Mouse (Mus musculus): ENCODE data around the gene Nthl1. TPM values are rescaled to one million over a fixed set of nuclear protein-coding genes. Genes with fewer than 3 reads are reported as not detected.

Nthl1 gene
- polyA plus RNA-seq, 1 experiment, result 4.6 TPM

DNA sequence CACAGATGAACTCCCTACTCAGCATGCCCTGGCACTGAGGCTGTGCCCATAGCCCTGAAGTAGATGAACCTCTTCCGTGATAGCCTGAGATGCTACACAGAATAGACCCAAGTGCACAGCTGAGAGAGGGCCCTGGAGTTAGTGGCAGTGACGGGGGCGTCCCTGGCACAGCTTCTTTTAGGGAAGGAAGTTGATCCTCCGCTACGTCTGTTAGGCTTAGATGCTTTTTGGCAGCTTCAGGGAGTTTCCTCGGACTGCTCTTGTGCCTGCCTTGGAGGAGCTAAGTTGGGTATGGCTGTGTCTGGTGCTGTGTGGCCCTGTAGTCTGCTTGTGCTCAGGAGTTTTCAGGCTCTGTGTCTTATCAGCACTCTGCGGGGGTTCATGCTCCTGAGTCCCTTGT is 41.8 kb downstream of the Nthl1 start:
- Histone ChIP-seq H3K4me3 (replicated peaks; ENCODE audit: control insufficient read depth, low read depth, low read length) (no peak overlapping the region), H3K27ac (ENCODE audit: control insufficient read depth, insufficient read depth, low read depth, low read length, poor library complexity) (no peak overlapping the region), H3K4me1 (ENCODE audit: control insufficient read depth, insufficient read depth, low read length) (peaks cover 2% of the 10 kb centered on the region)
- WGBS, result 24% methylated on average over 7 of the region's 7 CpGs
- no peak for TF ChIP-seq CTCF (IDR thresholded peaks at IDR 0.05; ENCODE audit: control insufficient read depth, insufficient read depth, low read length)

DNA sequence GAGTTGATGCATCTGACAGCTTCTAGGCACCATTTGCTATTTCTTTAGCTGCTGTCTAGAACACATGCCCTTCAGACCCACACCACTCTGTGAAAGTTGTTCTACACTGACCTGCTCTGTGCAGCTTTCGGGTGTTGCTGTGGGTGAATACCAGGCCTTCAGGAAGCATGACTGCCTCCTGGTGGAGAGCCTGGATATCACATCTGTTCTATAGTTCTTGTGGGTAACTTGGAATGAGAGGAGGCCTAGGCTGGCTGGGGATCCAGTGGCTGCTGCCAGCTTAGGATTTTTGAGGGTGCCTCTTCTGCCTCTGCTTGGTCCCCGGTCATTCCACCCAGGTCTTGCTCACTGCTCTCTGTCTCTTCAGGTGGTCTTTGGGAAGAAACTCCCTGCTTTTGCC is 43.7 kb downstream of the Nthl1 start:
- H3K27ac ChIP-seq (ENCODE audit: control insufficient read depth, insufficient read depth, low read depth, low read length, poor library complexity), result no peak overlapping the region
- H3K4me3 ChIP-seq (replicated peaks; ENCODE audit: control insufficient read depth, low read depth, low read length), result no peak overlapping the region
- no peak for TF ChIP-seq POLR2A (IDR thresholded peaks at IDR 0.05; ENCODE audit: borderline replicate concordance, control insufficient read depth, low read depth, low read length)
- peak; percentile 71 for TF ChIP-seq CTCF (IDR thresholded peaks at IDR 0.05; ENCODE audit: control insufficient read depth, insufficient read depth, low read length)
- H3K4me1 ChIP-seq (ENCODE audit: control insufficient read depth, insufficient read depth, low read length), result no peaks in the 10 kb centered on the region; the same call in none of the 2 replicates
- WGBS, result 62% methylated on average over 2 of the region's 2 CpGs

GRCm38 (mm10) chr17:24676877-24677276 is 44.4 kb downstream of the Nthl1 start:
- WGBS, result 87% methylated on average over 5 of the region's 5 CpGs
- TF ChIP-seq POLR2A (IDR thresholded peaks at IDR 0.05; ENCODE audit: borderline replicate concordance, control insufficient read depth, low read depth, low read length) (no peak), CTCF (IDR thresholded peaks at IDR 0.05; ENCODE audit: control insufficient read depth, insufficient read depth, low read length) (no peak)
- Histone ChIP-seq H3K4me3 (replicated peaks; ENCODE audit: control insufficient read depth, low read depth, low read length) (no peak overlapping the region), H3K27ac (ENCODE audit: control insufficient read depth, insufficient read depth, low read depth, low read length, poor library complexity) (no peak overlapping the region), H3K4me1 (ENCODE audit: control insufficient read depth, insufficient read depth, low read length) (no peaks in the 10 kb centered on the region; the same call in none of the 2 replicates)

DNA sequence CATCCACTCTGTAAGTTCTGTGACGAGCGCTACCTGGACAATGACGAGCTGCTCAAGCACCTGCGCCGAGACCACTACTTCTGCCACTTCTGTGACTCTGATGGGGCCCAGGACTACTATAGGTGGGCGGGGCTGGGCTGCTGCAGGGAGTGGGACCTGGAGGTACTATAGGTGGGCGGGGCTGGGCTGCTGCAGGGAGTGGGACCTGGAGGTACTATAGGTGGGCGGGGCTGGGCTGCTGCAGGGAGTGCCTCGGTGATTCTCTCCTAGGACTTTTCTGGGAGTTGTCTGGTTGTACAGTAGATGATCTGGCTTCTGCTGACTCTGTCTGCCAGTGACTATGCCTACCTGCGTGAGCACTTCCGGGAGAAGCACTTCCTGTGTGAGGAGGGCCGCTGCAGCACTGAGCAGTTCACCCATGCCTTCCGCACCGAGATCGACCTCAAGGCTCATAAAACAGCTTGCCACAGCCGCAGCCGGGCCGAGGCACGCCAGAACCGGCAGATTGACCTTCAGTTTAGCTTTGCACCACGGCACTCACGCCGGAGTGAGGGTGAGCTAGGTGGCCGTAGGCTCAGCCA is 45.1 kb downstream of the Nthl1 start:
- TF ChIP-seq CTCF (IDR thresholded peaks at IDR 0.05; ENCODE audit: control insufficient read depth, insufficient read depth, low read length) (no peak), POLR2A (IDR thresholded peaks at IDR 0.05; ENCODE audit: borderline replicate concordance, control insufficient read depth, low read depth, low read length) (no peak)
- H3K4me3 ChIP-seq (replicated peaks; ENCODE audit: control insufficient read depth, low read depth, low read length), result no peak overlapping the region
- 93% methylated on average over 24 of the region's 24 CpGs for WGBS
- H3K27ac ChIP-seq (ENCODE audit: control insufficient read depth, insufficient read depth, low read depth, low read length, poor library complexity), result no peak overlapping the region
- no peaks in the 10 kb centered on the region; the same call in 1 of the 2 replicates for H3K4me1 ChIP-seq (ENCODE audit: control insufficient read depth, insufficient read depth, low read length)

- H3K4me3 ChIP-seq (replicated peaks; ENCODE audit: control insufficient read depth, low read depth, low read length), result no peak overlapping the region
- H3K27ac ChIP-seq (ENCODE audit: control insufficient read depth, insufficient read depth, low read depth, low read length, poor library complexity), result no peak overlapping the region
- TF ChIP-seq CTCF (IDR thresholded peaks at IDR 0.05; ENCODE audit: control insufficient read depth, insufficient read depth, low read length) (peak; percentile 2; the same call in 1 of the 2 replicates), POLR2A (IDR thresholded peaks at IDR 0.05; ENCODE audit: borderline replicate concordance, control insufficient read depth, low read depth, low read length) (no peak)
- no peaks in the 10 kb centered on the region for H3K4me1 ChIP-seq (ENCODE audit: control insufficient read depth, insufficient read depth, low read length)
- whole genome bisulfite sequencing, result 37% methylated on average over 16 of the region's 16 CpGs
Measured at GRCm38 (mm10) chr17:24686514-24686913, 54.0 kb downstream of the Nthl1 start.

DNA sequence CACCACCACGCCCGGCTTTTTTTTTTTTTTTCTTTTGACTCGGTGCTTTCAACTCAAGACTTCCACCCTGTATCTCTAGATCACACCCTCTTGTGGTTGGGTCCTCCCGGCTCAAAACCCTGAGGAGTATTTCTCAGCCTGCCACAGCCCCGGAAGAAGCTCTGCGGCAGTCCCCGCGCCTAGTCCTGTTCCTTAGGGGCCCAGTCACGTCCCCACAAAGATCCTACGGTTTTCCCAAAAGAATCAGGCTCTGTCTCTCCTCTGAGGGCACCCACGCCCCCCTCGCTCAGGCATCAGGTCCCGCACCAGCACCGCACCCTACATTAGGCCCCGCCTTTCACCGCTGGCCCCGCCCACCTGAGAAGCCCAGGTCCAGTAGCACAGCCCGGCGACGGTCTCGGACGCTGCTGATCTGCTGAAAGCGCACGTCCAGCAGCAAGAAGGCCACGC is 54.7 kb downstream of the Nthl1 start:
- peak overlapping the region; percentile 62 for H3K4me3 ChIP-seq (replicated peaks; ENCODE audit: control insufficient read depth, low read depth, low read length)
- TF ChIP-seq CTCF (IDR thresholded peaks at IDR 0.05; ENCODE audit: control insufficient read depth, insufficient read depth, low read length), result no peak
- TF ChIP-seq POLR2A (IDR thresholded peaks at IDR 0.05; ENCODE audit: borderline replicate concordance, control insufficient read depth, low read depth, low read length), result no peak; the same call in 1 of the 2 replicates
- under 1% methylated on average over 25 of the region's 25 CpGs for WGBS
- no peaks in the 10 kb centered on the region for H3K4me1 ChIP-seq (ENCODE audit: control insufficient read depth, insufficient read depth, low read length)
- H3K27ac ChIP-seq (ENCODE audit: control insufficient read depth, insufficient read depth, low read depth, low read length, poor library complexity), result no peak overlapping the region

- TF ChIP-seq POLR2A (IDR thresholded peaks at IDR 0.05; ENCODE audit: borderline replicate concordance, control insufficient read depth, low read depth, low read length), result no peak
- TF ChIP-seq CTCF (IDR thresholded peaks at IDR 0.05; ENCODE audit: control insufficient read depth, insufficient read depth, low read length), result no peak
- no peaks in the 10 kb centered on the region for H3K4me1 ChIP-seq (ENCODE audit: control insufficient read depth, insufficient read depth, low read length)
- 20% methylated on average over 23 of the region's 23 CpGs for WGBS
- no peak overlapping the region for H3K27ac ChIP-seq (ENCODE audit: control insufficient read depth, insufficient read depth, low read depth, low read length, poor library complexity)
- H3K4me3 ChIP-seq (replicated peaks; ENCODE audit: control insufficient read depth, low read depth, low read length), result peak overlapping the region; percentile 62
Measured at GRCm38 (mm10) chr17:24687599-24687998, 55.1 kb downstream of the Nthl1 start.

Other genes with a start within 250 kb of the Nthl1 start
- gene Rnps1, start 218.1 kb upstream of the Nthl1 start, polyA plus RNA-seq (2011; ENCODE audit: insufficient read depth, insufficient read length, low replicate concordance, missing spikeins), result 53.5 and 73.6 TPM in 2 replicates
- 10.7 and 11.8 TPM in 2 replicates for gene Eci1, start 206.0 kb upstream of the Nthl1 start, polyA plus RNA-seq (2011; ENCODE audit: insufficient read depth, insufficient read length, low replicate concordance, missing spikeins)
- 5.0 and 21.3 TPM in 2 replicates for gene Dnase1l2, start 189.6 kb upstream of the Nthl1 start, polyA plus RNA-seq (2011; ENCODE audit: insufficient read depth, insufficient read length, low replicate concordance, missing spikeins)
- gene E4f1, start 162.4 kb upstream of the Nthl1 start, polyA plus RNA-seq (2011; ENCODE audit: insufficient read depth, insufficient read length, low replicate concordance, missing spikeins), result 34.5 and 70.1 TPM in 2 replicates
- 33.0 and 34.7 TPM in 2 replicates for gene Pgp, start 162.3 kb upstream of the Nthl1 start, polyA plus RNA-seq (2011; ENCODE audit: insufficient read depth, insufficient read length, low replicate concordance, missing spikeins)
- gene Bricd5, start 158.8 kb upstream of the Nthl1 start, polyA plus RNA-seq (2011; ENCODE audit: insufficient read depth, insufficient read length, low replicate concordance, missing spikeins), result 3.3 TPM in 1 of 2 replicates, not detected in the other
- 9.8 and 22.9 TPM in 2 replicates for gene Mlst8, start 153.6 kb upstream of the Nthl1 start, polyA plus RNA-seq (2011; ENCODE audit: insufficient read depth, insufficient read length, low replicate concordance, missing spikeins)
- not detected in 2 replicates for gene Caskin1, start 144.1 kb upstream of the Nthl1 start, polyA plus RNA-seq (2011; ENCODE audit: insufficient read depth, insufficient read length, low replicate concordance, missing spikeins)
- gene Traf7, start 104.7 kb upstream of the Nthl1 start, polyA plus RNA-seq (2011; ENCODE audit: insufficient read depth, insufficient read length, low replicate concordance, missing spikeins), result 79.2 and 108 TPM in 2 replicates
- not detected in 2 replicates for gene Rab26, start 98.5 kb upstream of the Nthl1 start, polyA plus RNA-seq (2011; ENCODE audit: insufficient read depth, insufficient read length, low replicate concordance, missing spikeins)
- 10.4 and 17.9 TPM in 2 replicates for gene Pkd1, start 82.8 kb upstream of the Nthl1 start, polyA plus RNA-seq (2011; ENCODE audit: insufficient read depth, insufficient read length, low replicate concordance, missing spikeins)
- 38.1 and 92.1 TPM in 2 replicates for gene Tsc2, start 50 bp upstream of the Nthl1 start, polyA plus RNA-seq (2011; ENCODE audit: insufficient read depth, insufficient read length, low replicate concordance, missing spikeins)
- gene Slc9a3r2, start 17.6 kb downstream of the Nthl1 start, polyA plus RNA-seq (2011; ENCODE audit: insufficient read depth, insufficient read length, low replicate concordance, missing spikeins), result 5.2 and 5.9 TPM in 2 replicates
- not detected in 2 replicates for gene Npw, start 25.8 kb downstream of the Nthl1 start, polyA plus RNA-seq (2011; ENCODE audit: insufficient read depth, insufficient read length, low replicate concordance, missing spikeins)
- gene Zfp598, start 37.0 kb downstream of the Nthl1 start, polyA plus RNA-seq (2011; ENCODE audit: insufficient read depth, insufficient read length, low replicate concordance, missing spikeins), result 19.6 and 29.3 TPM in 2 replicates
- gene Syngr3, start 57.3 kb downstream of the Nthl1 start, polyA plus RNA-seq (2011; ENCODE audit: insufficient read depth, insufficient read length, low replicate concordance, missing spikeins), result not detected in 2 replicates
- gene Gfer, start 63.5 kb downstream of the Nthl1 start, polyA plus RNA-seq (2011; ENCODE audit: insufficient read depth, insufficient read length, low replicate concordance, missing spikeins), result 19.3 and 42.9 TPM in 2 replicates
- 2.1 and 2.5 TPM in 2 replicates for gene Noxo1, start 63.6 kb downstream of the Nthl1 start, polyA plus RNA-seq (2011; ENCODE audit: insufficient read depth, insufficient read length, low replicate concordance, missing spikeins)
- 19.4 and 28.1 TPM in 2 replicates for gene Tbl3, start 75.0 kb downstream of the Nthl1 start, polyA plus RNA-seq (2011; ENCODE audit: insufficient read depth, insufficient read length, low replicate concordance, missing spikeins)
- gene Rnf151, start 85.4 kb downstream of the Nthl1 start, polyA plus RNA-seq (2011; ENCODE audit: insufficient read depth, insufficient read length, low replicate concordance, missing spikeins), result not detected in 2 replicates
- gene Rps2, start 85.4 kb downstream of the Nthl1 start, polyA plus RNA-seq (2011; ENCODE audit: insufficient read depth, insufficient read length, low replicate concordance, missing spikeins), result 828 and 1,146 TPM in 2 replicates
- gene Ndufb10, start 91.8 kb downstream of the Nthl1 start, polyA plus RNA-seq (2011; ENCODE audit: insufficient read depth, insufficient read length, low replicate concordance, missing spikeins), result 150 and 172 TPM in 2 replicates
- gene Rpl3l, start 95.1 kb downstream of the Nthl1 start, polyA plus RNA-seq (2011; ENCODE audit: insufficient read depth, insufficient read length, low replicate concordance, missing spikeins), result 2.5 TPM in 1 of 2 replicates, not detected in the other
- 106 and 309 TPM in 2 replicates for gene Msrb1, start 104.0 kb downstream of the Nthl1 start, polyA plus RNA-seq (2011; ENCODE audit: insufficient read depth, insufficient read length, low replicate concordance, missing spikeins)
- 2.2 TPM in 1 of 2 replicates, not detected in the other for gene Hs3st6, start 120.3 kb downstream of the Nthl1 start, polyA plus RNA-seq (2011; ENCODE audit: insufficient read depth, insufficient read length, low replicate concordance, missing spikeins)
- 0.77 TPM in 1 of 2 replicates, not detected in the other for gene Meiob, start 171.6 kb downstream of the Nthl1 start, polyA plus RNA-seq (2011; ENCODE audit: insufficient read depth, insufficient read length, low replicate concordance, missing spikeins)
- 92.4 and 146 TPM in 2 replicates for gene Hagh, start 207.5 kb downstream of the Nthl1 start, polyA plus RNA-seq (2011; ENCODE audit: insufficient read depth, insufficient read length, low replicate concordance, missing spikeins)
- 51.5 and 67.1 TPM in 2 replicates for gene Fahd1, start 217.7 kb downstream of the Nthl1 start, polyA plus RNA-seq (2011; ENCODE audit: insufficient read depth, insufficient read length, low replicate concordance, missing spikeins)
- gene Igfals, start 233.3 kb downstream of the Nthl1 start, polyA plus RNA-seq (2011; ENCODE audit: insufficient read depth, insufficient read length, low replicate concordance, missing spikeins), result not detected in 2 replicates